Mouse (Mus musculus): ENCODE data around the gene Park7. TPM values are rescaled to one million over a fixed set of nuclear protein-coding genes. Genes with fewer than 3 reads are reported as not detected.

Gene Park7
- total and polyA plus RNA-seq, 3 experiments = 337 to 555 (median 495) TPM

- no peak for TF ChIP-seq MEF2A (IDR thresholded peaks at IDR 0.05; ENCODE audit: borderline replicate concordance, low read depth, low read length)
These were observed 63.3 kb downstream of the Park7 start (continued) for GRCm38 (mm10) chr4:150850893-150851292.

DNA sequence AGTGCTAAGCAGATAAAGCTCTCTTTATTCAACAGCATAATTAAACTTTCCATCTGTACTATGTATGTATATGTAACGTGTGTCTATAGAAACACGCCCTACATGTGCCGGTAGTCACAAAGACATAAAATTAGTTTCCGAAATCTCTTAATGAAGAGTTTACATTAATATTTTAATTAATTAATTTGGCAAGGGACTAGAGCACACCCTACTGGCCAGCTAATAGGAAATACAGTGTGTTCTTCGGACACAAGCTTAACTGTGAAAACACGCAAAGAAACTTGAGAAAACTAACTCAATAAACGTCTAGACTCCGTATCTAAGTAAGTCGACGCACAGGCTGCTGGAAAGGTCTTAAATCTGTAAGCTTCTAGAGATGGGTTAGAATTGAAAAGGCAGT, 64.3 kb downstream of the Park7 start:
- Histone ChIP-seq H3K4me3 (replicated peaks in 1 of 3; ENCODE audit: low read depth in 2 of 3, low read length in 2 of 3, poor library complexity in 1 of 3) (no peak overlapping the region), H3K4me2 (ENCODE audit: insufficient read depth, low read depth, poor library complexity, severe bottlenecking) (no peak overlapping the region), H3K27me3 (replicated peaks) (no peaks in the 10 kb centered on the region), H3K9me3 (replicated peaks; ENCODE audit: low read length) (no peaks in the 10 kb centered on the region), H3K79me2 (replicated peaks; ENCODE audit: control insufficient read depth, extremely low read depth, insufficient read depth, poor library complexity, severe bottlenecking) (no peaks in the 10 kb centered on the region), H3K36me3 (replicated peaks in 1 of 2; ENCODE audit: control insufficient read depth in 1 of 2, insufficient read depth in 1 of 2, low read length in 1 of 2) (no peaks in the 10 kb centered on the region), H3K9ac (ENCODE audit: insufficient read depth, low read depth) (no peak overlapping the region), H3K27ac (ENCODE audit: insufficient read depth, low read depth) (no peak overlapping the region), H3K4me1 (ENCODE audit: control insufficient read depth in 1 of 2, insufficient read depth in 2 of 2) (no peaks in the 10 kb centered on the region)
- peak; percentile 37; the same call in 1 of the 2 replicates for TF ChIP-seq SMC3 (IDR thresholded peaks at IDR 0.05; ENCODE audit: low read depth, low read length)
- TF ChIP-seq RAD21 (IDR thresholded peaks at IDR 0.05; ENCODE audit: low read depth, low read length) = peak; percentile 51
- TF ChIP-seq CHD1 (IDR thresholded peaks at IDR 0.05; ENCODE audit: low read depth, low read length) = no peak
- TF ChIP-seq JUN (IDR thresholded peaks at IDR 0.05; ENCODE audit: insufficient read depth, low read depth, low read length) = no peak
- peak in 1 of 2 experiments; percentile 51; a peak in 2 of 4 replicates for TF ChIP-seq CTCF (conservative IDR thresholded peaks at IDR 0.05 in 1 of 2, IDR thresholded peaks at IDR 0.05 in 1 of 2; ENCODE audit: low read depth in 2 of 2, low read length in 2 of 2)
- TF ChIP-seq SIN3A (IDR thresholded peaks at IDR 0.05; ENCODE audit: low read length) = no peak
- DNase-seq (ENCODE audit: extremely low read depth) = no peak
- dilution Hi-C loops (cut with MboI; ENCODE audit: extremely low pct_ligation_motif_present, extremely low pct_unique_long_range_greater_than_20kb, low sequenced_read_pairs) (no loop called here), in situ Hi-C loops (cut with MboI; ENCODE audit: low pct_ligation_motif_present, low pct_unique_long_range_greater_than_20kb, low sequenced_read_pairs) (no loop called here)

Other genes with a start within 250 kb of the Park7 start
- gene Errfi1, start 60.5 kb downstream of the Park7 start, total RNA-seq (2012; rRNA removed) = 0.08 TPM in 2 replicates
- 0.28 and 0.35 TPM in 2 replicates for gene Errfi1, start 60.5 kb downstream of the Park7 start, total RNA-seq (2014; rRNA removed)
- 0.11 and 0.14 TPM in 2 replicates for gene Errfi1, start 60.5 kb downstream of the Park7 start, polyA plus RNA-seq (2012; ENCODE audit: insufficient read length, low read depth)
- 2.5 and 3.1 TPM in 2 replicates for gene Tnfrsf9, start 125 bp upstream of the Park7 start, total RNA-seq (2012; rRNA removed)
- gene Tnfrsf9, start 125 bp upstream of the Park7 start, total RNA-seq (2014; rRNA removed) = 2.1 and 2.2 TPM in 2 replicates
- 2.8 and 2.9 TPM in 2 replicates for gene Tnfrsf9, start 125 bp upstream of the Park7 start, polyA plus RNA-seq (2012; ENCODE audit: insufficient read length, low read depth)
- not detected in 2 replicates for gene Uts2, start 82.7 kb upstream of the Park7 start, total RNA-seq (2012; rRNA removed)
- not detected in 2 replicates for gene Uts2, start 82.7 kb upstream of the Park7 start, total RNA-seq (2014; rRNA removed)
- gene Uts2, start 82.7 kb upstream of the Park7 start, polyA plus RNA-seq (2012; ENCODE audit: insufficient read length, low read depth) = not detected in 2 replicates
- 0.29 and 0.81 TPM in 2 replicates for gene Per3, start 130.2 kb upstream of the Park7 start, total RNA-seq (2012; rRNA removed)
- gene Per3, start 130.2 kb upstream of the Park7 start, total RNA-seq (2014; rRNA removed) = 0.56 and 0.76 TPM in 2 replicates
- 0.46 and 0.74 TPM in 2 replicates for gene Per3, start 130.2 kb upstream of the Park7 start, polyA plus RNA-seq (2012; ENCODE audit: insufficient read length, low read depth)
- gene Vamp3, start 143.5 kb upstream of the Park7 start, total RNA-seq (2012; rRNA removed) = 29.2 and 33.8 TPM in 2 replicates
- 68.4 and 72.7 TPM in 2 replicates for gene Vamp3, start 143.5 kb upstream of the Park7 start, total RNA-seq (2014; rRNA removed)
- 43.5 and 44.1 TPM in 2 replicates for gene Vamp3, start 143.5 kb upstream of the Park7 start, polyA plus RNA-seq (2012; ENCODE audit: insufficient read length, low read depth)
- not detected in 2 replicates for gene Gm13090, start 175.1 kb upstream of the Park7 start, total RNA-seq (2012; rRNA removed)
- gene Gm13090, start 175.1 kb upstream of the Park7 start, total RNA-seq (2014; rRNA removed) = not detected in 2 replicates
- not detected in 2 replicates for gene Gm13090, start 175.1 kb upstream of the Park7 start, polyA plus RNA-seq (2012; ENCODE audit: insufficient read length, low read depth)

All from CH12.LX (cell line).